Mouse (Mus musculus): ENCODE data around the gene Gm4131.
"Not testable (repeated sequence)": the region's sequence is repeated elsewhere in the genome, so short reads cannot be mapped to it uniquely, and the experiment has no call there.

Gene Gm4131

DNA sequence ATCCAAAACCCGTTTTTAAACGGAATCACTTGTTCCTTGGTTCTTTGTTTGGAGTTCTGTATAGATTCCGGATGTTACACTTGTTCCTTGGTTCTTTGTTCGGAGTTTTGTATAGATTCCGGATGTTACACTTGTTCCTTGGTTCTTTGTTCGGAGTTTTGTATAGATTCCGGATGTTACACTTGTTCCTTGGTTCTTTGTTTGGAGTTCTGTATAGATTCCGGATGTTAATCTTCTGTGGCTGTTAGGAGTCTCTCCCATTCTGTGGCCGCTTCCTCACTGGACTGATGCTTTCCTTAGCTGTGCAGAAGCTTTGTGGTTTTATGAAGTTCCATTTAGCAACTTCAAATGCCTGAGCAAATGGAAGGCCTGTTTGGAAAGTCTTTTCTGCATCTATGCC, at the start of gene Gm4131:
TSS of gene Gm4131 (minus strand) at position 101 of the 400 bp plus-strand sequence.
- not testable (repeated sequence) for DNase-seq (ENCODE audit: low spot score)

GRCm38 (mm10) chr14:62609904-62610303, 43.2 kb upstream of the Gm4131 start:
- no peak for DNase-seq (ENCODE audit: low spot score)

DNA sequence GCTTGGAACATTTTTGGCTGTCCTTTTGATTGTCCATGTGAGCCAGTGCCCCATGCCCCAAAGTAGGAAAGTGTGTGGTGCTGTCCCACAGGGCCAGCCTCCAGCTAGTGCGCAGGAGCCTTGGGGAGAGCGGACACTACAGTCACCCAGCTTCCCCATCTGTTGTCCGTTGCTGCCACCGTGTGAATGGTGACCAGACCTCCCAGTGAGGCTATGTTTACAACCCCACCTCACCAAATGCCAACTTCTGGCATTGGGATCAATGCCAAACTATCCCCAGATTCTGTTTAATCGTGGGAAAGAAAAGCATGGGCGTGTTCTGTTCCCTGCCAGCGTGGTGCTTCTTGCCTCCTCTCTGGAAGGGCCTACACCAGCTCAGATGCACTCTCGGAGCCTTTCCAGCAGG, 41.1 kb upstream of the Gm4131 start:
- DNase-seq (ENCODE audit: low spot score), result peak; percentile 4

DNA sequence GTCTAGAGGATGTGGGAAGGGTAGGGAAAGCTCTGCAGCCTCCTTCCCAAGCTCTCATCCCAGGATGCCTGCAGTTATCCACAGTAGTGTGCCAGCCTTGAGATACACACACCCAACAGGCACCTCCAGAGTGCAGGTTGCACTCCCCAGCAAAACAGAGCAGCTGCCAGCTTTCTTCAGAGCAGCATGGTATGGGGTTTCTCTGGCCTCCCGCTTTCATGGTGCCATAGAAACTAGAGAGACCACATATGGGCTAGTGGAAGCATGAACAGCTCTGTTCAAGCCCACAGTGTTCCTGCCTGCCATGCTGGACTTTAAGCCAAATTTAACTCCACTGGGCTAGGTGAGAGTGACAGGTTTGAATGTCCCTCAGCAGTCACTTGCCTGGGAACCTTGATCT, 36.1 kb upstream of the Gm4131 start:
- no peak for DNase-seq (ENCODE audit: low spot score)

DNA sequence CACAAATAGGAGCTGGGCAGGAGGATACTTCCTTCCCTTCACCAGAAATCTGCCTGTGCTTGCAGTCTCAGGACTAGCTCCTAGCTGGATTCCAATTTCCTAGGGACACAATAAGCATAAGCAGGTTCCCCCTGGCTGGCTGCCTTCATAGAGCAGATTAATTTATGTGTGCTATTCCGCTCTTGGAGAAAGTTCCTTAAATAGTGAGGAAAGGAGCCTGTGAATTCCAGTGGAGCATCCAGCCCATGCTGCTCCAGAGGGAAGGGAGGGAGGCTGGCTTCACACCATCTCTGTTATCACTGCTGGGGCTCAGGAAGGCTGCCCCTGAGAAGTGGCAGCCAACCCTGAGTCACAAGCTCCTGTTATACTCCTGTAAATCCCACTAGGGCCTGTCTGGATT, 35.5 kb upstream of the Gm4131 start:
- DNase-seq (ENCODE audit: low spot score), result no peak

DNA sequence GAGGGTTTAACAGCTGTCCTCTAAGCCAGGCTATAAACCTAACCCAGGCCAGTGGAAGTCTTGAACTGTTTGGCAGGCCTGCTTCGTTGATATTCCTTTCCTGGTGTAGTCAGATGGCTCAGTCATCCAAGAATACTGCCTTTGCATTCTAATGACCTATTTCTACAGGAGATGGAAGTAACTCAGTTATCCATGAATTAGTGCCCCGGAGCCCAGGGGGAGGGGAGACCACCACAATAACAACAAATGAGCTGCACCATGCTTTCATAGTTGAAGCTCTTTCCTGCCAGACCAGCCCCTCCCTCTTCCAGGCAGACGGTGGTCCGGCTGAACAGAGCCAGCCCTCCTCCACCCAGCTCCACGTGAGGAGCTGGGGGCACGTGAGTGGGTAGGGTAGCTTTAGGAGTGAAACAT, 33.4 kb upstream of the Gm4131 start:
- no peak for DNase-seq (ENCODE audit: low spot score)

DNA sequence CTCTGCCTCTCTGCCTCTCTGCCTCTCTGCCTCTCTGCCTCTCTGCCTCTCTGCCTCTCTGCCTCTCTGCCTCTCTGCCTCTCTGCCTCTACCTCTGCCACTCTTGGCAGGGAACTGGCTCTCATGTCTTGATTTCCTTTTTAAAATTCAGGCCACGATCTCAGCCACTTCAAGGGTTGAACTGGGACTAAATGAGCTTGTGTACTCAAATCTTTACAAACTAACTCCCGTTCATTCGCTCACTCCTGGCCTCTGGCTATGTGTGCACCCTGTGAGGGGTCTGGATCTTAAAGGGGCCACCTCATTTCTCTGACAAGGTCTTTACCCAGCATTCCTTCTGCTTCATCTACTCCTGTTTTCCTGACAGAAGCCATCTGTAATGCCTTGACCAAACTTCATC, 18.6 kb upstream of the Gm4131 start:
- no peak for DNase-seq (ENCODE audit: low spot score)

DNA sequence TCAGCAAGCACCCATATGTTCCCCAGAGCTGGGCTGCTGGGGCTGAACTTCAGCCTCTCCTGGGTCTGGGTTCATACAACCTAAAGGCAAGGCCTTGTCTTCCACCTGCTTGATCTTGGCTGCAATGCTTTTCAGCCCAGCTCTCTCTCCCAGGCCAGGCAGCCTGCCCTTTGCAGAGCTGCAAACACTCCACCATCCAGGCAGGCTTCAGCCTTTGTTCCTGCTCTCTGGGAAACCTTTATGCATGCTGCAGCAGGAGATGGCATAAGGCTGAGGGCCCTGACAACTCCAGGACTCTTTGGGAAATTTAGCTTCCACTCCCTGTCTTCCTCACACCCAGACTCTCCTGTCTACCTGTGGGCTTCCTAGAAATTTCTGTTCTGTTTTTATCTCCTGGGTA, 17.9 kb upstream of the Gm4131 start:
- no peak for DNase-seq (ENCODE audit: low spot score)

GRCm38 (mm10) chr14:62581768-62582167, 15.0 kb upstream of the Gm4131 start:
- DNase-seq (ENCODE audit: low spot score), result no peak

GRCm38 (mm10) chr14:62580945-62581344, 14.2 kb upstream of the Gm4131 start:
- DNase-seq (ENCODE audit: low spot score), result no peak

DNA sequence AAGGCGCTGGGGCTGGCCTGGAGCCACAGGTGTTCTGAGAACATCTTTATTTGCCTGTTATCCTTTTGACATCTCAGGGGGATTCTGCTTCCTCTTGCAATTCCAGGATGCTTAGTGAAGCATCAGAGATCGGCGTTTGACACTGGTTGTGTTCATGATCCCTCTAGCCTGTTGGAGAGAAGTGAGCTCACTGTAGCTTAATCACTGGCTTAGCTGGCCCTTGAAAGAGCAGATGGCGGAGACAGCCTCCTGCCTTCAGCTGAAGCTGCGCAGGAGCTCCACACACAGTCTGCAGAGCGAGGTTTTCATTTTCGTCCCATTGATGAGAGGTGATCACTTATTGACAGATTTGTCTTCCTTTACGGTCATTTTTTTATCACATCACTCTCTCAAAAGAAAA, 9.1 kb upstream of the Gm4131 start:
- DNase-seq (ENCODE audit: low spot score), result no peak

GRCm38 (mm10) chr14:62574906-62575305, 8.2 kb upstream of the Gm4131 start:
- no peak for DNase-seq (ENCODE audit: low spot score)

DNA sequence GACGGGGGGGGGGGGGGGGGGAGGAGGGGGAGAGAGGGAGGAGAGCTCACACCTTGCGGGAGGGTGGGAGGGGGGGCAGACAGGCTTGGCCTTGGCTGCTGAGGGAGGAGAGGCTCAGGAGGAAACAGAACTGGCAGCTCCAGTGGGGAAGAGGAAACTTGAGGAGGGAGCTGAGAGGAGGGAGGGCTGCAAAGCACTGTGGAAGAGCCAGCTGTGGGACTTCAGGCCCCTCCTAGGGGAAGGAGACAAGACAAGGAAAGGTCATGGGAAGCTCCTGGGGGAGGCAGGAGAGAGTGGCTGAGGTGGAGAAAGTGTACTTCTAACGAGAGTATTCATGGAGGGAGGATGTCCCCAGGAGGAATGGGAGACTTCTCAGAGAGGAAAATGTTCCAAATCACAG, 6.7 kb upstream of the Gm4131 start:
- peak; percentile 7 for DNase-seq (ENCODE audit: low spot score)

DNA sequence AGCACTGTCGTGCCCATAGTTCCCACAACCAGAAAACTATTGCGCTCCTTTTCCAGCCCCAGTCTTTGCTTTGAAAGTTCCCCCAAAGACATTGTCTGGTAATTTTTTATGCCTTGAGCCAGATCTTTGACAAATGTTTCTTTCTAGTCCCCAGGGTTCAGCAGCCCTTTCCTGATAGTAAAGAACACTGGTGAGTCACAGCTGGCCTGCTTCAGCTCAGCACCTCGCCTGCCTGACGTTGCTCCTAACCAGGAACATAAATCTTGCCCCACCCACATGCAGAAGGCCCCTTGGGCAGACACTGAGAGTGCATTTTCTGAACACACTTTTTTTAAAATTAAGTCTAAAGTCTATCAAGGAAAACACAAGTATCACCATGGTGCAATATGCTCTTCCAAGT, 3.6 kb upstream of the Gm4131 start:
- peak; percentile 52 for DNase-seq (ENCODE audit: low spot score)

DNA sequence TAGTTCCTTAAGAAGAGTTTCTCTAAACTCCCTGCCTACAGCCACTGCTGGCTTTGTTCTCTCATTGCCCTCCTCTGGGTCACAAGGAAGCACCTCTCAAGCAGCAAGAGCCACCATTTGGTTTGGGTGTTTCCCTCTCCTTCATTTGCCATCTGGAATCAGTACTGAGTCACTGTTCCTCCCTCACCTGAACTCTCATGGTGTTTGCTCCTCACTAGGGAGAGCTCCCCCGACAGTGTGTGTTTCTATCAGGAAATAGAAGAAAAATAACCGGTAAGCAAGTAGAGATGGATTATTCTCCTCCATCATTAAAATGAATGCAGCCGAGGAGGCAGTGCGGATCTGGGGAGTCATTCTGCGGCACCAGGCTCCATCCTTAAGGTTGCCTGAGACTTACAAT, 2.7 kb upstream of the Gm4131 start:
- DNase-seq (ENCODE audit: low spot score), result no peak

- DNase-seq (ENCODE audit: low spot score), result peak; percentile 13
Observed at GRCm38 (mm10) chr14:62563679-62564078, 3.0 kb downstream of the Gm4131 start.

DNA sequence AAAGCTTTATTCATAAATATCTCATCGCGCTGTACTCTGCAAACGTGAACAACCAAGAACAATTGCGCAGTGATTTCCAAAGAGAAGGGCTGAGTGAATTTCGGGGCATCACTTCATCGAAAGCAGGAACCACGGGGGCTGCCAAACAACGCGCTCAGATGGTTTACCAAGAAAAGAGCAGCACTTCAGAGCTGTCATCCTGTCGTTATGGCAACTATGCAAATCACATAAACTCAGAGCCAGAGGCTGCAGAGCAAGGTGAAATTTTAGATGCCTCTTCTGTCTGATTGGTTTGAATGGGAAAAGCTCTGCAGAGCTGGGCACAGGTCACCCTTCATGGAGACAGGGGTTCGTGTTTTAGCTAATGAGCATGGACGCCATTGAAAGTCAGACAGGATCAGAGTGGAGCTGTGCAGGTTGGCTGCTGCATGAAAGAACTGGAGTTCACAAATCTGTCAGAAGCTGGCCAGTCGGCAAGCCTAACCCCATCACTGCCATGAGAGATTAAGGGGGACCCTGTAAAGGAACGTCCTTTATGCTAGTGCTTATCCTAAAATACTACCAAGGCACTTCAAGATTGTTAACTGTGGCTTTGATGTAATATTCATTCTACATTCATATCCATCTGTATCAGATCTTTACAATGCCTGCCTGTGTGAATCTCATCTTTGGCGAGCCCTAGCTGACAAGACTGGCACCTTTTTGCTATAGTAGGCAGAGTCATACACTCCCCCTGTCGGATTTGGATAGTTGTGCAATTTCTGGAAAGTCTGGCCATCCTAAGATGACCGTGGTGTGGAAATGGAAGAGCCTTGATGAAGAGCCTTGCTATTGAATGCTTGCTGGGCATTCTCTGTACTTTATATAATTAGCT, 4.6 kb downstream of the Gm4131 start:
- DNase-seq (ENCODE audit: low spot score), result no peak

DNA sequence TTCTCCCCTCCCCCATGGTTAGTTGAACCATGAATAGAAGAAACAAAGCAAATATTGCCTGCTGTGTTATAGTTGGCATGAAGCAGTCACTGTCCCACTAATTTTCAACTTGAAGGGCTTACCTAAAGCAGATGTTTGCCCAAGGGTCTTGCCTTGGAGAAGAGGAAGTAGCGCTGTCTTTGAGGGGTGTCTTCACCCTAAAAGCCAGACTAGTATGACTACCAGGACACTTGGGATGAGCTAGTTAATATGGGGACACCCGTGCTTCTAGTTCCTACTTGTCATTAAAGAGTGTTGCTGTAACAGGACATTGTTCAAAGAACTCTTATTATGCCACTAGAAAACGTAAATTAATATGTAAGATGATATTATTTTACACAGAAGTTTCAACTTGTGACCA, 9.6 kb downstream of the Gm4131 start:
- no peak for DNase-seq (ENCODE audit: low spot score)

GRCm38 (mm10) chr14:62555840-62556810, 10.6 kb downstream of the Gm4131 start:
- DNase-seq (ENCODE audit: low spot score), result no peak

GRCm38 (mm10) chr14:62555309-62555829, 11.4 kb downstream of the Gm4131 start, which contains the start of gene Fam124a:
TSS of gene Fam124a (plus strand) at chr14:62555737.
- DNase-seq (ENCODE audit: low spot score), result peak; percentile 73

- no peak for DNase-seq (ENCODE audit: low spot score)
Observed at GRCm38 (mm10) chr14:62553786-62554185, 12.9 kb downstream of the Gm4131 start.

- no peak for DNase-seq (ENCODE audit: low spot score)
Observed at GRCm38 (mm10) chr14:62552771-62553170, 13.9 kb downstream of the Gm4131 start.

DNA sequence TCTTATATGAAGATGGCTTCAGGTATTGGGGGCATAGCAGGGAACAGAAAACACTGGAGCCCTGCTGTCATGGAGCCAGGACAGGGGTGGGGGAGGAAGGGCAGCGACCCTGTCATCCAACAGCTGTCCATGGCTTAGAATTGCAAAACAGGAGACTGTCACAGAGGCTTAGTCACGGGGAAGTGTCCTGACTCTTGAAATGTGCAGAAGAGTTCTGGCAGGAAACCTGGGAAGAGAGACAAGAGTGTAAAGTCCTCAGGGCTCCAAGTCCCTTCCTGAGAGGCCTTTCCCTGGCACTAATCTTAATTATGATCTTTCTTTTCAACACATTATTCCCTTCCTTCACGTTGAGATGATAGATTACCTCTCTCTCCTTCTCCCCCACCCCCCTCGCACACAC, 16.6 kb downstream of the Gm4131 start:
- no peak for DNase-seq (ENCODE audit: low spot score)

Measured in urinary bladder, postnatal 14 days (tissue).